Mouse (Mus musculus) liver, postnatal 0 days (tissue): ENCODE measurements around the gene Gm14692.
"Not testable (repeated sequence)": the region's sequence is repeated elsewhere in the genome, so short reads cannot be mapped to it uniquely, and the experiment has no call there.

Experiments
- CTCF ChIP-seq: sonication (generic); IDR thresholded peaks from 2 replicates; pipeline ENCODE4 v1.5.1; 2016; ENCODE audit warnings: antibody characterized with exemption, low read depth
- EP300 ChIP-seq: IDR thresholded peaks from 2 replicates; pipeline ENCODE4 v1.6.1; 2016; ENCODE audit warnings: antibody characterized with exemption, low read depth, mild to moderate bottlenecking

GRCm38 (mm10) chrX:67693462-67693861 is 2.0 kb upstream of the Gm14692 start, which contains the start of gene Gm1140:
- TF ChIP-seq EP300, CTCF: not testable (repeated sequence)
